Mouse (Mus musculus) T-helper 1 cell (primary cell): ENCODE measurements around the gene Ddx39.

Source experiments
- in situ Hi-C: fragments of 300-600 bp; cut with MboI, MseI; formaldehyde crosslinking; loops from one replicate; pipeline ENCODE4 v1.15.1; 2025; ENCODE audit warnings: high pct_unique_total_duplicates

Ddx39 gene

DNA sequence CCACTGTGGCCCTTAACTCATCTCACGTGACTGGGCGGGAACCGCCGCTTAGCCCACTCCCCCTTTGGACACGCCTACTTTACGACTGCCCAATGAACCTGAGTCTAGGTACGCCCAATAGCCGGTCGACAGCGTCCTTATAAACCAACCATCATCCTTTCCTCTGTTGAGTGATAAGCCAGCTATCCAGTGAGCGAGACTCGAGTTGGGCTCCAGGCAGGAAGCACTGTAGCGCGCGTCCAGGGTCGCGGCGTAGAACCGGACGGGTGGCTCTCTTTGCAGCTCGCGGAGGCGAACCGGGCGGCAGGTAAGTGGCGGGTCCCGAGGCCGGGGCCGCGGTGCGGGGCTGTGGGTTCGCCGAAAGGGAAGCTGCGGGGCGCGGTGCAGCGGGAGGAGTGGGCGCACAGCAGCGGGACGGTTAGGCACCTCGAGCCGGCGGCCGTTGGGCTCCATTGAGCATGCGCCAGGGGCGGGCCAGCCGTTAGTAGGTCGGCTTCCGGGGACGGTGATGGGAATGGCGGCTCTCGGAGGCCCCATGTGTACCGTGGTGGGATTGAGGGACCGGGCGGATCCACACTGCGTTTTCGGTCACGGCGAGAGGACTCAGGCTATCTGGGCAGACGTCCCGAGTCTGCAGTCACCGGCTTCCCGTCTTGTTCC, at the start of gene Ddx39:
Gene Ddx39, plus strand, starts transcription at position 147 of the 660 bp plus-strand sequence.
- in situ Hi-C loops: no loop called here

DNA sequence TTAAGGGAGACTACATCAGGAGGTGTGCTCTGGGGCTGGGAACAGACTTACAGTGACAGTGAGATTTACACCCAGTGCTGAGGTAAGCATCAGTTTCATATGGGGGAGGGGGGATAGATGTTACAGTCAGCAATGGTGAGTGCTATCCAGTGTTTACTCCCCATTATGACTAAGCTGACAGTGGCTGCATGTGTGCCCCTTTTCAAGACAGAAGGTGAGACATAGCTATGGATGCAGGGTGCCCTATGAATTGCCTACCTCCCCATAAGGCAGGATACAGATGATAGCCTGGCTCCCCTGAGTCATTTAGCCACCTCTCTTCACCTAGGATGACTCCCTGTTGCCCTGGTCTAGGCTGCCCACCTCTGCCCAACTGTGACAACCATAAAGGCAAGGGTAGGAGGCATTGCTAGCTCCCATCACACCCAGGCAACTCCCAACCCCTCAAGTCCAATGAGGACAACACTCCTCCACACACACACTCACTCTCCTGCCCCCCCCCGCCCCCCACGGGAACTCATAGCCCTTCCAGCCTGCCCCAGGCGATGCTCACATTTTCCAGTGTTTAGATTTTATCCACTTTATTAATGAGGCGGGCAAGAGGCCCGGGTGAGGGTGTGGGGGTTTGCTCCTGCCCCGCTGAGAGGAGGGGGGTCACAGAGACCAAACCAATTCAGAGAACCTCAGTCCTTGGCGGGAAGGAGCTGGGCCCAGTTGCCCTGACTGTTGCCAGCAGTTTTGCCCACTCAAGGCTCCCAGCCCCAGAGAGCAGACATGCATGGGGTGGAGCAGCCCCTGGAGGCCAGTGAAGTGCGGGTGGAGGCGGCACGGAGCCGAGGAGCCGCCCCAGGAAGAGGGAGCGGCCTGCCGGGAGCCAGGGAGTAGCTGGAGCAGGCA, 48.8 kb upstream of the Ddx39 start, which contains the start of gene Ptger1:
Gene Ptger1, plus strand, starts transcription at position 710 of the 897 bp plus-strand sequence.
- in situ Hi-C loops: no loop called here

DNA sequence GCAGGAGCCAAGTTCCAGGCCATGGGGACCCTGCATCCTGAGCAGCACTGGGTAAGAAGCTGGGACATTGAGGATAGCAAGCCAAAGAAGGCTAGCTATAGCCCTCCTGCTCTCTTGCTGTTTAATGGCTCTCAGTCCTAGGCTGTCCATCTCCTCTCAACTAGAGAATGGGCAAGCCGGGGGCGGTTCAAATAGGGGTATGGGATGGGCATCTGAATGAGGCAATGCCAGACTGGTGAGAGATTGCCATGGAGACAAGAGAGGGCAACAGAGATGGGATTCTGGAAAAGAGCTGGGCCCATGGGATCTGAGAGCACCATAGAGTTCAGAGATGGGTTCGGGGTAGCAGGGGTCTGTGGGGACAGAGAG, 48.1 kb upstream of the Ddx39 start:
- in situ Hi-C loops: no loop called here

DNA sequence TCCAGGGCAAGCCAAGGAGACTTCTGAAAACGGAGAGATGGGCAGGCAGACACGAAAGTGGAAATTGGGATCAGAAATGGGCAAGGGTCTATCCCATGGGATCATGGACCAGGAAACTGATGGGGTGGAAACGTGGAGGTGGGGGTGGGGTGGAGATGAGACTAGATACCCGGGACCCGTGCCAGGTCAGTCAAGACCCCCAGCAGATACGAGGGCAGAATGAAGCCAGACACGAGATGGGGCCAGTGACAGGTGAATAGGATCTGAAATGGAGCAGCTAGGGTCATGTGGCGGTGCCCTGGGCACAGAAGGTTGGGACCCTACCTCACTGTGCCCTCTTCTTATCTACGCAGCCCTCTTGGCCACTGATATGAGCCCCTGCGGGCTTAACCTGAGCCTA, 47.5 kb upstream of the Ddx39 start:
- in situ Hi-C loops: no loop called here

DNA sequence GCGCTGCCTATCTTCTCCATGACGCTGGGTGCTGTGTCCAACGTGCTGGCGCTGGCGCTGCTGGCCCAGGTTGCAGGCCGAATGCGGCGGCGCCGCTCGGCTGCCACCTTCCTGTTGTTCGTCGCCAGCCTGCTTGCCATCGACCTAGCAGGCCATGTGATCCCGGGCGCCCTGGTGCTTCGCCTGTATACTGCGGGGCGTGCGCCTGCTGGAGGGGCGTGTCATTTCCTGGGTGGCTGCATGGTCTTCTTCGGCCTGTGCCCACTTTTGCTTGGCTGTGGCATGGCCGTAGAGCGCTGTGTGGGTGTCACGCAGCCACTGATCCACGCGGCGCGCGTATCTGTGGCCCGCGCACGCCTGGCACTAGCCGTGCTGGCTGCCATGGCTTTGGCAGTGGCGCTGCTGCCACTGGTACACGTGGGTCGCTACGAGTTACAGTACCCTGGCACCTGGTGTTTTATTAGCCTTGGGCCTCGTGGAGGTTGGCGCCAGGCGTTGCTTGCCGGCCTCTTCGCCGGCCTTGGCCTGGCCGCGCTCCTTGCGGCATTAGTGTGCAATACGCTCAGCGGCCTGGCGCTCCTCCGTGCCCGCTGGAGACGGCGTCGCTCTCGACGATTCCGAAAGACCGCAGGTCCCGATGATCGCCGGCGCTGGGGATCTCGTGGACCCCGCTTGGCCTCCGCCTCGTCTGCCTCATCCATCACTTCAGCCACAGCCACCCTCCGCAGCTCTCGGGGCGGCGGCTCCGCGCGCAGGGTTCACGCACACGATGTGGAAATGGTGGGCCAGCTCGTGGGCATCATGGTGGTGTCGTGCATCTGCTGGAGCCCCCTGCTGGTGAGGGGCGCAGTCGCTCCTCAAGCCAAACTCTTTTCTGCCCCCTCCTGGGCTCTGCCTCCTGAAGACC, 46.7 kb upstream of the Ddx39 start:
- in situ Hi-C loops: no loop called here

DNA sequence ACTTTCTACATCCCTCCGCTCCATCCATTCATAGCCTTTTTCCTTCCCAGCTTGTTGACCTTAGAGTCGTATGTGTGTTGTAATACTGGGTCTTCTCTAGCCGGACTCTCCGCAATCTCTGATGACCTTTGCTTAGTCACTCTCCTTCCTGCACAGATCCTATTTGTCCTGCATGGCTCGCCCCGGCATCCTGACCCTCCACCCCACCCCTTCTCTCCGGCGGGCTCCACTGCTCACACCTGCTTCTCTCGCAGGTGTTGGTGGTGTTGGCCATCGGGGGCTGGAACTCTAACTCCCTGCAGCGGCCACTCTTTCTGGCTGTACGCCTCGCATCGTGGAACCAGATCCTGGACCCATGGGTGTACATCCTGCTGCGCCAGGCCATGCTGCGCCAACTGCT, 46.0 kb upstream of the Ddx39 start:
- in situ Hi-C loops: no loop called here

DNA sequence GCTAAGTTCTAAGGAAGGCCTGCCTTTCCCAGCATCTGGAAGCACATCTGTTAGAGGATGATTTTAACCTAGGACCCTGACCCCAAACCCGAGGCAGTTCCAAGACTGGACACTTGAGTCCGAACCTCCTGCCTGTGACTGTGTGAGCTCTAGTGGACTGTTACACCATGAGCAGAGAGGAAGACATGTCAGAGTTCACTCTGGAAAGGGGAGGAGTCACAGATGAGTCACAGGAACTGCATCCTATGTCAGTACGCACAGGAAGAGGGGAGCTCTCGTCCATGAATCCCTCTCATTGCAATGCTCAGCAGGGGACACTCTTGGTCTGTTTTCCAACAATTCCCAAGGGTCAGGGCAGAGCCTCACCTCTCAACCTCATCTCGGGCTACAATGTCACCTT, 42.0 kb upstream of the Ddx39 start:
- in situ Hi-C loops: no loop called here

DNA sequence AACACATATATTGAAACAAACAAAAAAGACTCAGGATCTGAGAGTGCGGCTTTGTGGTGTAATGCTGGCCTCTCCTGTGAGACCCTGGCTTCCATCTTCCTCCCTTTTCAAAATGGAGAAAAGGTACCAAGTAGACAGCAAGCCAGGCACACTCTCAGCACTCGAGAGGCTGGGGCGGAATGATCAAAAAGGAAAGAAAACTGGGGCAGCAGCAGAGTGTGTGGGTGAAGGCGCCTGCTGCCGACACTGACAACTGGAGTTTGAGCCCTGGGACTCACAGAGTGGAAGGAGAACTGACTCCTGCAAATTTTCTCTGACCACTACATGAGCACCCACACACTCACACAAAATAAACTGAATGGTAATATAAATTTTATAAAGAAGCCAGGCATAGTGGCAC, 40.5 kb upstream of the Ddx39 start:
- in situ Hi-C loops: no loop called here

DNA sequence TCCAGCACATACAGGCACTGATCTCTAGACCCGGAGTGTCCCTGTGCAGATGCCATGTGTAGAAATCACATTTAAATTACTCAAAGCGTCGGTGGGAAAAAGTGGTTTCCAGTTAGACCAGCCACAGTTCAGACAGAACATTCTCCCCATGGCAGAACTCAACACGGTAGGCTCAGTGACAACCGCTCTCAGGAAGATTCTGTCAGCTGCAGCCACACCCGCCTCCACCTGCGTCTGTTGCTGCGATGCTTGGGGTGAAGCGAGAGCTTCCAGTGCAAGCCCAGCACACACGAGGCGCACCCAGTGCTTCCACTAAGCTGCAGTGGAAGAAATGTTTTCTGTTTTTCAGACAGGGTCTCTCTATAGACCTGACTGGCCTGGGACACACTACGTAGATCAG, 35.1 kb upstream of the Ddx39 start:
- in situ Hi-C loops: no loop called here

DNA sequence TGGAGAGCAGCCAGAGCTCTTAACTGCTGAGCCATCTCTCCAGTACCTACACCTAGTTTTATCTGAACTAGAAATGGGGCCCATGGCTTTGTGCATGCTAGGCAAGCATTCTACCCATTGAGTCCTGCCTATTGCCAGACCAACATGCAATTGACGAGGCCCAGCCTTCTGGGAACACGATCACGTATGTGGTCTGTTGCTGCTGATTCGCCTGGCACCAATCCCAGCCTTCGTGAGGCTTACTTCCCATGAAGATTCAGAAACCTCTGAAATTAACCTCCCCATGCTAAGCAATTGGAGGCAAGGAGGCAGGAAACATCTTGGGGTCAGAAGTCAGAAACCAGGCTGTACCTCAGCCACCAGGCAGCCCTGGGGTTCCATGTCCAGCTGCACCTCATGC, 34.4 kb upstream of the Ddx39 start:
- in situ Hi-C loops: no loop called here

DNA sequence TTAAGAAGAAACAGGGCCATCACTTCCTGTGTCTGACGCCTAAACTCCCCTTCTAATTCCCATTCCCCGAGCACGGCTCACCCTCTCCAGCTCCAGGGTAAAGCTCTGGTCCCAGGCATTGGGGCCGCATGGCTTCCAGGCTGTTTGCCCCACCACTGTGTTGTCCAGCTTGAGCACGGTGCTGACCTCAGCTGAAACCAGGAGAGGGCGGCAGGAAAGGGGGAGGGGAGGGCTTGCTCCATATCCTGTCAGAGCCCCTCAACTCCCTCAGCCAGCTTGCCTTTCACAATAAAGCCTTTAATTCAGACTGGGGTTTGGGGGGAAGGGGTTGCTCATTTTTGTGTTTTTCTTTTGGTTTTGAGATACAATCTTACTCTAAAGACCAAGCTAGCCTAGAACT, 33.9 kb upstream of the Ddx39 start:
- in situ Hi-C loops: no loop called here

DNA sequence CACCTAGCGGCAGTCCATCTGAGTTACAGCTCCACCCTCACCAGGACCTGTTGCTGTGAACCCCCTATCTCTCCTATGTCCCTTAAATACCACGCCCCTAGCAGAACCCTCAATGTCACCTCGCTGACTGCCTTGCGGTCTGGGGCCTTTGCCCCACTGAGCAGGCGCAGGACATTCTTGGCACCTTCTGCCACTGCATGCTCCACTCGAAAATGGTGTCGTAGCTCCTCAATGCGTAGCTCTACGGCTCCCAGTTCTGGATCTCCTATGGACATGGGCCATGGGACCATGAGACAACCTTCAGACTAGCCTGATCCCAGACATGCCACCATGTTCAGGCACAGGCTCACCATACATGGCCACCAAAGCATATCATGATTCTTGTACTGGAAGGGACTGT, 30.5 kb upstream of the Ddx39 start:
- in situ Hi-C loops: no loop called here

DNA sequence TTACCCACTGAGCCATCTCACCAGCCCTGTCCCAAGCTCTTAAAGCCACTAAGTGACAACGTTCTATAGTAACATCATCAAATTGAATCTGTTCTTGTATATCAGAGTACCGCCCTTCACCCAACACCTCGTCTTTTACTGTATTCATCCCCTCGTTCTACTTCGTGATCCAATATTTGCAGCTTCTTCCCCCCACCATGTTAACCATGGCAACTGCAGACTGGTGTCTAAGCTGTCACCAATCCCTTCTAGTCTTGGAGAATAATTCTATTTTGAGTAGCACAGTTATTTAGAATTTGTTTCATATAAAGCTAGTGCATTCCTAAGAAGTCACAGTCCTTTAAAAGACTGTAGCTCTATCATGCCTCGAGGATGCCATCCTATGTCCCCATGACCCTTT, 25.7 kb upstream of the Ddx39 start:
- in situ Hi-C loops: no loop called here

DNA sequence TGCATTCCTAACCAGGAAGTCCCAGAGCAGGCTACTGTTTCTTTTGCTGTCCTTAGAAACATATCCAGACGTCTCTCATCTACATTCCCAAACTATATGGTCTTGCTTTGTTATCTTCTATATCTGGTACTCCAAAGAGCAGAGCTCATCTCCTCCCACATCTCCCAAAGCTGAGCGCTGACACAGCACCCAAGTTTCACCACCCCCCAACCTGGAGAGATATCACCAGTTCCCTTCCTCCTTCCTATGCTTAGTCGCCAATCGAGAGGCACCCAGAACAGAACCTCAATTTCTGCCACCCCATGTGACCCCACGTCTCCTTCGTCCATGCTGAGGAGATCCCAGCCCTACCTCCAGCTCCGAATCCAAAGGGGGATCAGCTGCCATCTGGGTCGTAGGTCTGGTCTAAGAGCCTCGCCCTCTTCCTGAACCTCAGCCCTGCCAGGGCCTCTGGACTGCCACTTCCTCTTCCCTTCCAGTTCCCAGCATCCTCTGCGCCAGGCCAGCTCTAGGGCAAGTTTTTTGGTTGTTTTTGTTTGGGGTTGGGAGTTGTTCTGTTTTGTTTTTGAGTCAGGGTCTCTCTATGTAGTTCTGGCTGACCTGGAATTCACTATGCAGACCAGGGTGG, 21.3 kb upstream of the Ddx39 start:
- in situ Hi-C loops: no loop called here

DNA sequence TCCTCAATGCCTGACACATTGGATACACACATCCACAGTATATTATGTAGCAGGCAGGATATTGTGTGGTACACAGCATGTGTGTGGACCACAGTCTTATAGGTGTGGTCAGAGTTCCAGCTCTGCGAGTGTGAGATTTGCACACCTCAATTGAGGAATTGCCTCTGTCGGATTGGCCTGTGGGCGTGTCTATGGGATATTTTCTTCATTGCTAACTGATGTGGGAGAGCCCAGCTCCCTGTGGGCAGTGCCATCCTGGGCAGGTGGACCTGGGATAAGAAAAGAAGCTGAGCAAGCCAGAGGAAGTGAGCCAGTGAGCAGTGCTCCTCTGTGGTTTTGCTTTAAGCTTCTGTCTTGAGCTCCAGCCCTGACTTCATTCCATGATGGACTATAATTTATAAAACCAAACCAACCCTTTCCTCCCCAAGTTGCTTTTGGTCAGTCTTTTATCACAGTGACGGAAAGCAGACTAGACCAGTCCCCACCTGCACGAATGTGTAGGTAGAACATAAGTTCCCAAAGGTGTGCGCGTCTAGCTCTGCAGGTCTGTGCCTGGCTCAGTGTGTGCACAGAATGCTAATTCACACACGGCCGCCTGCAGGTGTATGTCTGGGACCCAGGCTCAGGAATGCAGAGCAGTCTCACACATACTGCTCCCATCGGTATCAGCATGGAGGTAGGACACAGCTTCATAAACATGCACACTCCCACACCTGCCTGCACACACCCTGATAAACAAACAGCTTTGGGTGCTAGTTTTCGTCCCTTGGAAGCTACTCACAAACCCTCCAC, 20.4 kb upstream of the Ddx39 start:
- in situ Hi-C loops: no loop called here

DNA sequence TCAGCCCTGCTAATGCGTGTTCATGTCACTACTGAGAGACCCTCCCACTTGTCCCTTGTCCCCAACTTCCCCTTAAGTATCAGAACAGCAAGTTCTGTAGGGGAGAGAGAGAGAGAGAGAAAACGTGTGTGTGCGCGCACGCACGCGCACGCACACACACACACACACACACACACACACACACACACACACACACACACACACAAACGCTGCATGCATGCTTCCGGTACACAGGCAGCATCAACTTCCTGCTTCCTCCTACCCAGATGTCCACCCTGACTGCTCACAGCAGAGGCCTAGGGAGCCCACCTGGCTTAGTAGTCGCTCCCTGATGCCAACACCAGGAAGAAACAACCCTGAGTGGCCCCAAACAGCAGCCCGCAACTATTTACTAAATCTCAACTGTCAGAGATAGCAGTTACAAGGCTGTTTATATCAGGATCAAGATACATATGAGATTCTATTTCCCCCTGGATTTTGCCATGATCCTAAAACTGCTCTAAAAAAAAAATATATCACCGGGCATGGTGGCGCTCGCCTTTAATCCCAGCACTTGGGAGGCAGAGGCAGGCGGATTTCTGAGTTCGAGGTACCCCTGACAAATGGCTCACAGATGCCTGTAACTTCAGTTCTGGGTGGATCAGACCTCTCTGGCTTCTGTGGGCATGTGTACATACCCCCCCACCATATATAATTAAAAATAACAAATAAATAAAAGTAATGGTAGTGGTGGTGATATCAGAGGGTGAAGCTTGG, 19.4 kb upstream of the Ddx39 start:
- in situ Hi-C loops: no loop called here

DNA sequence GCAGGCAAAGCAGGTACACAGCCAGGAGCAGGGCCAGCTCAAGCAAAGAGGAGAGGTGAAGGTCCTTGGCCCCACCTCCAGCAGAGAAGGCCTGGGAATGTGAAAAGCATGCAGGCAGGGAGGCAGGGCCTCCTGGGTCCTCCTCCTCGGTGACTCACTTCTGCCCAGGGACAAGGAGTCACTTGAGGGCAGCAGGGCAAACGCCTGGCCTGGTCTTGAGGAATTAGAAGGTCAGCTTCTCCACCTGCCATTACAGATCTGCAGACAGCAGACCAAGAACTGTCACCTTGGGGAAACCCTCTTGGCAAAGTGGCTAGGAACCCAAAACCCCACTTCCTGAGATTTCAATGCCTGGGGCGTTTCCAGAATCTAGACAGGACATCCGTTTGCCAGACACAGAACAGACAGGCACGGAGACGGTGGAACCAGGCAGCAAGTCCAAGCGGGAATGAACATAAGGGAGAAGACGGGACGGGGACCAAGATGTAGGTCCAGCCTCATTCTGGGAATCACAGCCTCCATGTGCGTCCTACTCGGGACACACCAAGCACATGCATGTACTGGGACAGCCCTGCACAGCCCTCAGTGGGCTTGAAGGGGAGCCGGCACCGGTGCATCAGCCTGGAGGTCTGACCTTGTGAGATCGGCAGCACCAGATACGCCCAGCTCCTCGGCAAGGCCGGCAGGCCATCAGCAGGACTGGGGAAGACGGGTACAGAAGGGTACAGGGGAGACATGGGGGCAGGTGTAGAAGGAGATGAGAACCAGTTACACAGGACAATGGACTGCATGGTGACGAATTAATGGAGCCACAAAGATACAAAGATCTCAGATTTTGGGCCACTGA, 17.4 kb upstream of the Ddx39 start:
- in situ Hi-C loops: no loop called here

DNA sequence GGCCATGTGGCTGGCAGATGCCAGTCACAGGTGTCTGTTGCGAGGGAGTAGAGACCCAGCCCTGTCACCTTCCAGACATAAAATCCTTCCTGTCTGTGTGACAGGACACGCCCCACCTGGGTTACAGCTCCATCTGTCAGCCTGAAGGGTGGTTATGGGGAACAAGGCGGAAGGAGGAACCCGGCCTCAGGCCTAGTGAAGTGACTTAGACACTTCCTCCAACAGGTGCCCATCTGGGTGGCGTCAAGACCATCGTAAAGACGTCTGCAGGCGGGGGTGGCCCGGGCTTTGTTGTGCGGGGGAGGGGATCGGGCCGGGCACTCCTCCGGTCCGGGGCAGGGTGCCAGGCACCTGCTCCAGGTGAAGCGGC, 16.7 kb upstream of the Ddx39 start:
- in situ Hi-C loops: no loop called here
